Comparison of ENCODE assay signal across 18 mouse cellular contexts in the genomic region with DNA sequence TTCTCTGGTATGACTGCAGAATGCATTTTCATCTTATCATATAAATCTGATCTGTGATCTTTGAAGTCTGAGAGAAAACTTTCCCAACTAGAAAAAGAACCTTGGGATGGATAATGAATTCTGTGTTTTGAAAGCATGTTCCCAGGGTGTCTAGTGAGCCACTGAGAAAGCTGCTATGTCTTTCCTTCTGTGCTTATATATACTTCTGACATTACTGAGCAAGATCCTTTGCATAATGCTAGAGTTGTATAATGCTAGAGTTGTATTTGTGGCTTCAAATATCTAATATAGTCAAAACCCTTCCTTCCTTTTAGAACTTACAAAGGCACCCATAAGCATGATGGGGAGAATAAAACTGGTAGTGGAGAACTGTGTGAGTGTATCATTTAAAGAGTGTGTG.
DNase-seq lines count a peak whose midpoint lies in the region; ATAC-seq lines count a peak whose summit lies in the region.
"Had no signal": no experiment of that assay in that cellular context is flagged by ENCODE, and none has a peak within 500 bp of the region (broad histone marks: within the 10 kb centered on the region; RNA-seq: fewer than 3 reads in every experiment).

No protein-coding gene starts in this region.

- DNase-seq in frontal cortex, postnatal 14 days (ENCODE audit: low spot score in 2 of 2): no peak
- peak; percentile 19 for DNase-seq in brain, adult 2 months (ENCODE audit: low read depth, low spot score)
- no peak for DNase-seq in heart, adult 11 months
- DNase-seq: adrenal gland, adult 2 months; adrenal gland, adult 8-10 months; adrenal gland, postnatal 10 days; adrenal gland, postnatal 14 days; adrenal gland, postnatal 25 days; adrenal gland, postnatal 36 days; B cell, adult 2 months; cerebellum, adult 11 months; cerebellum, adult 11-12 months; cerebellum, adult 18-20 months; cerebellum, adult 2 months had no signal

- ATAC-seq in frontal cortex, adult (ENCODE audit: low TSS enrichment): peak; percentile 97
- ATAC-seq: activated CD4-positive, CD25-positive, alpha-beta regulatory T cell, adult 4 months; CD4-positive, CD25-positive, alpha-beta regulatory T cell, adult 4 months; Patski had no signal
